Mouse (Mus musculus) kidney, embryonic 16.5 days (tissue): Measurements from ENCODE around the gene Gm5767. TPM values are rescaled to one million over a fixed set of nuclear protein-coding genes. Genes with fewer than 3 reads are reported as not detected.

Experiments used
- ATAC-seq: fragments of 200-750 bp; cut with Nextera tagmentation; 2 replicates; pipeline ENCODE4 v1.8.0; 2017; ENCODE audit warnings: moderate TSS enrichment; ENCODE audit not compliant: low FRiP score, low TSS enrichment
- H3K27ac ChIP-seq: fragments of 300-500 bp; sonication (generic); 2 replicates; pipeline ENCODE4 v1.5.1; 2014; ENCODE audit warnings: low read length
- H3K27me3 ChIP-seq: fragments of 300-500 bp; sonication (generic); 2 replicates; pipeline ENCODE4 v1.6.1; 2014; ENCODE audit warnings: low read length, control low read depth, mixed read lengths; ENCODE audit not compliant: insufficient read depth
- H3K36me3 ChIP-seq: fragments of 300-500 bp; sonication (generic); 2 replicates; pipeline ENCODE4 v1.6.1; 2014; ENCODE audit warnings: low read length, control low read depth, mixed read lengths; ENCODE audit not compliant: insufficient read depth
- H3K4me1 ChIP-seq: fragments of 300-500 bp; sonication (generic); 2 replicates; pipeline ENCODE4 v1.6.1; 2014; ENCODE audit warnings: low read length, control low read depth, mixed read lengths; ENCODE audit not compliant: insufficient read depth
- H3K4me2 ChIP-seq: fragments of 300-500 bp; sonication (generic); replicated peaks from 2 replicates; pipeline ENCODE4 v1.6.1; 2014; ENCODE audit warnings: low read depth, low read length
- H3K4me3 ChIP-seq: fragments of 300-500 bp; sonication (generic); 2 replicates; pipeline ENCODE4 v1.5.1; 2014; ENCODE audit warnings: mild to moderate bottlenecking, low read length
- H3K9ac ChIP-seq: fragments of 300-500 bp; sonication (generic); replicated peaks from 2 replicates; pipeline ENCODE4 v1.6.1; 2014; ENCODE audit warnings: low read length
- H3K9me3 ChIP-seq: fragments of 300-500 bp; sonication (generic); 2 replicates; pipeline ENCODE4 v1.6.1; 2016; ENCODE audit warnings: low read length, control low read depth
- WGBS: fragments of 180-500 bp; shearing (Covaris S2); extraction: QIAGEN DNeasy Blood & Tissue Kit; methylation state at CpG from one replicate; pipeline ENCODE4 v1.1.7; 2014; 5-methylcytosine and 5-hydroxymethylcytosine counted together
- polyA plus RNA-seq: library from polyadenylated mRNA; unstranded; fragments of >200 nt; fragmentation: Nextera tagmentation; extraction: Ambion mirVana; gene quantifications from 2 replicates; pipeline ENCODE4 v1.2.1, GENCODE M21; 2015

Gm5767 gene
- polyA plus RNA-seq, 1 experiment from 2014 or later, result not detected

- Histone ChIP-seq H3K4me2 (no peak overlapping the region), H3K27ac (no peak overlapping the region), H3K4me1 (peaks cover 44% of the 10 kb centered on the region), H3K4me3 (no peak overlapping the region), H3K9ac (no peak overlapping the region), H3K27me3 (no peaks in the 10 kb centered on the region), H3K36me3 (no peaks in the 10 kb centered on the region), H3K9me3 (no peaks in the 10 kb centered on the region)
- WGBS, result 68% methylated on average over 4 of the region's 4 CpGs
- ATAC-seq, result no peak
Measured at GRCm38 (mm10) chr16:8667814-8668213, 12.8 kb upstream of the Gm5767 start.

GRCm38 (mm10) chr16:8668386-8668785 is 12.2 kb upstream of the Gm5767 start:
- no peak overlapping the region for H3K27ac ChIP-seq
- no peaks in the 10 kb centered on the region for H3K9me3 ChIP-seq
- 82% methylated on average over 2 of the region's 2 CpGs for WGBS
- no peaks in the 10 kb centered on the region for H3K27me3 ChIP-seq
- no peak overlapping the region for H3K9ac ChIP-seq
- H3K4me3 ChIP-seq, result no peak overlapping the region
- peaks cover 44% of the 10 kb centered on the region for H3K4me1 ChIP-seq
- H3K4me2 ChIP-seq, result no peak overlapping the region
- ATAC-seq, result no peak
- no peaks in the 10 kb centered on the region for H3K36me3 ChIP-seq

- no peak overlapping the region for H3K4me3 ChIP-seq
- WGBS, result 72% methylated on average over 5 of the region's 5 CpGs
- no peaks in the 10 kb centered on the region for H3K36me3 ChIP-seq
- H3K4me2 ChIP-seq, result peak overlapping the region; percentile 85
- H3K9ac ChIP-seq, result 0 out of 2 replicates have a peak overlapping the region, but pooled peaks have one; percentile 9
- no peaks in the 10 kb centered on the region for H3K27me3 ChIP-seq
- peaks cover 42% of the 10 kb centered on the region for H3K4me1 ChIP-seq
- H3K9me3 ChIP-seq, result no peaks in the 10 kb centered on the region
- no peak overlapping the region for H3K27ac ChIP-seq
- ATAC-seq, result no peak
Measured at GRCm38 (mm10) chr16:8669432-8669831, 11.1 kb upstream of the Gm5767 start.

GRCm38 (mm10) chr16:8670041-8671035 is 10.2 kb upstream of the Gm5767 start:
- Histone ChIP-seq H3K27me3 (no peaks in the 10 kb centered on the region), H3K36me3 (no peaks in the 10 kb centered on the region), H3K4me3 (peak overlapping the region; percentile 71), H3K9ac (peak overlapping the region; percentile 74), H3K9me3 (no peaks in the 10 kb centered on the region), H3K4me1 (peaks cover 41% of the 10 kb centered on the region), H3K4me2 (peak overlapping the region; percentile 85), H3K27ac (peak overlapping the region; percentile 81; the same call in 1 of the 2 replicates)
- 16% methylated on average over 14 of the region's 15 CpGs for WGBS
- no peak for ATAC-seq

GRCm38 (mm10) chr16:8671551-8672349 is 8.8 kb upstream of the Gm5767 start, which contains the start of gene Carhsp1:
Carhsp1 (minus strand) TSS chr16:8672155.
- WGBS, result under 1% methylated on average over 67 of the region's 67 CpGs
- Histone ChIP-seq H3K4me1 (peaks cover 35% of the 10 kb centered on the region), H3K27me3 (no peaks in the 10 kb centered on the region), H3K4me2 (peak within 1 kb of the TSS; percentile 85), H3K4me3 (peak within 1 kb of the TSS; percentile 71), H3K36me3 (no peaks in the 10 kb centered on the region), H3K9me3 (no peaks in the 10 kb centered on the region), H3K9ac (peak within 1 kb of the TSS; percentile 74), H3K27ac (peak within 1 kb of the TSS; percentile 81)
- ATAC-seq, result peak; percentile 93

GRCm38 (mm10) chr16:8672350-8672687 is 8.3 kb upstream of the Gm5767 start:
- H3K27ac ChIP-seq, result no peak overlapping the region

GRCm38 (mm10) chr16:8672811-8673210 is 7.8 kb upstream of the Gm5767 start:
- no peak overlapping the region for H3K9ac ChIP-seq
- no peak overlapping the region for H3K27ac ChIP-seq
- H3K36me3 ChIP-seq, result no peaks in the 10 kb centered on the region
- ATAC-seq, result no peak
- no peaks in the 10 kb centered on the region for H3K27me3 ChIP-seq
- no peak overlapping the region for H3K4me3 ChIP-seq
- H3K4me2 ChIP-seq, result peak overlapping the region; percentile 85; the same call in 1 of the 2 replicates
- H3K4me1 ChIP-seq, result peaks cover 29% of the 10 kb centered on the region
- no peaks in the 10 kb centered on the region for H3K9me3 ChIP-seq

More at GRCm38 (mm10) chr16:8672350-8672687, 8.3 kb upstream of the Gm5767 start:
- Histone ChIP-seq H3K4me3 (peak overlapping the region; percentile 71), H3K9ac (peak overlapping the region; percentile 74; the same call in 1 of the 2 replicates), H3K27me3 (no peaks in the 10 kb centered on the region), H3K4me2 (peak overlapping the region; percentile 85), H3K4me1 (peaks cover 34% of the 10 kb centered on the region), H3K36me3 (no peaks in the 10 kb centered on the region), H3K9me3 (no peaks in the 10 kb centered on the region)
- WGBS, result 0% methylated on average over 18 of the region's 18 CpGs
- ATAC-seq, result no peak

GRCm38 (mm10) chr16:8673343-8673742 is 7.2 kb upstream of the Gm5767 start:
- no peak overlapping the region for H3K27ac ChIP-seq
- H3K4me1 ChIP-seq, result peaks cover 27% of the 10 kb centered on the region
- H3K27me3 ChIP-seq, result no peaks in the 10 kb centered on the region
- no peak overlapping the region for H3K4me3 ChIP-seq
- H3K4me2 ChIP-seq, result no peak overlapping the region
- WGBS, result 69% methylated on average over 6 of the region's 6 CpGs
- no peak for ATAC-seq
- no peaks in the 10 kb centered on the region for H3K9me3 ChIP-seq
- no peaks in the 10 kb centered on the region for H3K36me3 ChIP-seq
- H3K9ac ChIP-seq, result no peak overlapping the region

GRCm38 (mm10) chr16:8674165-8674564 is 6.4 kb upstream of the Gm5767 start:
- 2% methylated on average over 8 of the region's 8 CpGs for WGBS
- Histone ChIP-seq H3K4me2 (no peak overlapping the region), H3K9me3 (no peaks in the 10 kb centered on the region), H3K4me1 (peaks cover 27% of the 10 kb centered on the region), H3K4me3 (no peak overlapping the region), H3K27me3 (no peaks in the 10 kb centered on the region), H3K27ac (no peak overlapping the region), H3K9ac (no peak overlapping the region), H3K36me3 (no peaks in the 10 kb centered on the region)
- no peak for ATAC-seq
